Mouse (Mus musculus) kidney, adult 2 months (tissue): ENCODE results near the gene Sohlh1.

Source experiments
- CTCF ChIP-seq: fragments of 200-500 bp; conservative IDR thresholded peaks from 2 replicates; pipeline ENCODE4 v1.5.1; 2011; ENCODE audit warnings: low read depth, mild to moderate bottlenecking, control low read depth, low read length, moderate library complexity, mixed read lengths; ENCODE audit not compliant: insufficient read depth, insufficient read length
- POLR2A ChIP-seq: fragments of 200-500 bp; IDR thresholded peaks from one replicate; pipeline ENCODE4 v1.6.1; 2011; ENCODE audit warnings: low read depth, low read length, control low read depth

GRCm38 (mm10) chr2:25811711-25812110, 35.3 kb downstream of the Sohlh1 start:
- TF ChIP-seq CTCF (no peak), POLR2A (no peak)
